Mouse (Mus musculus) right cerebral cortex, postnatal 14 days (tissue): ENCODE data around the gene Plxdc1.
"Not testable (repeated sequence)": the region's sequence is repeated elsewhere in the genome, so short reads cannot be mapped to it uniquely, and the experiment has no call there.

Experiments
- DNase-seq: peaks from one replicate; pipeline ENCODE4 v3.0.0; 2022

Plxdc1 gene

GRCm38 (mm10) chr11:97953939-97954275 is 32.3 kb downstream of the Plxdc1 start:
- no peak for DNase-seq

- DNase-seq = no peak
Observed at GRCm38 (mm10) chr11:97953179-97953938, 32.9 kb downstream of the Plxdc1 start.

- no peak for DNase-seq
Observed at GRCm38 (mm10) chr11:97952367-97953006, 33.8 kb downstream of the Plxdc1 start.

- no peak for DNase-seq
Observed at GRCm38 (mm10) chr11:97949703-97950475, 36.4 kb downstream of the Plxdc1 start.

- peak; percentile 38 for DNase-seq
Observed at GRCm38 (mm10) chr11:97947426-97947825, 38.8 kb downstream of the Plxdc1 start.

GRCm38 (mm10) chr11:97945738-97946289 is 40.4 kb downstream of the Plxdc1 start:
- not testable (repeated sequence) for DNase-seq

- DNase-seq = no peak
Observed at GRCm38 (mm10) chr11:97945031-97945430, 41.2 kb downstream of the Plxdc1 start.

GRCm38 (mm10) chr11:97943256-97943655 is 43.0 kb downstream of the Plxdc1 start:
- DNase-seq = no peak

- DNase-seq = no peak
Observed at GRCm38 (mm10) chr11:97942420-97943111, 43.7 kb downstream of the Plxdc1 start.

GRCm38 (mm10) chr11:97937469-97938105 is 48.7 kb downstream of the Plxdc1 start:
- no peak for DNase-seq

- peak; percentile 47 for DNase-seq
Observed at GRCm38 (mm10) chr11:97936758-97937157, 49.5 kb downstream of the Plxdc1 start.

GRCm38 (mm10) chr11:97935913-97936575 is 50.2 kb downstream of the Plxdc1 start:
- no peak for DNase-seq

GRCm38 (mm10) chr11:97933553-97933952 is 52.7 kb downstream of the Plxdc1 start:
- DNase-seq = no peak

- no peak for DNase-seq
Observed at GRCm38 (mm10) chr11:97928905-97929304, 57.3 kb downstream of the Plxdc1 start.

GRCm38 (mm10) chr11:97924217-97924616 is 62.0 kb downstream of the Plxdc1 start:
- DNase-seq = no peak

- no peak for DNase-seq
Observed at GRCm38 (mm10) chr11:97923639-97924038, 62.6 kb downstream of the Plxdc1 start.

- no peak for DNase-seq
Observed at GRCm38 (mm10) chr11:97915974-97916503, 70.2 kb downstream of the Plxdc1 start.

GRCm38 (mm10) chr11:97915471-97915870 is 70.8 kb downstream of the Plxdc1 start:
- no peak for DNase-seq

- DNase-seq = no peak
Observed at GRCm38 (mm10) chr11:97913111-97913510, 73.1 kb downstream of the Plxdc1 start.

GRCm38 (mm10) chr11:97908634-97909348 is 77.5 kb downstream of the Plxdc1 start:
- no peak for DNase-seq

- DNase-seq = no peak
Observed at GRCm38 (mm10) chr11:97907935-97908334, 78.3 kb downstream of the Plxdc1 start.
